Mouse (Mus musculus) hindbrain, postnatal 0 days (tissue): ENCODE measurements at regions not wholly inside any gene's neighbourhood (a gene's known extent, or its start where the extent isn't known, plus 50 kb on each side); places are given as distances from the start of the nearest gene placed in this dataset.

Experiments
- ATAC-seq: fragments of 200-750 bp; cut with Nextera tagmentation; 2 replicates; pipeline ENCODE4 v1.8.0; 2017; ENCODE audit warnings: mild to moderate bottlenecking, moderate TSS enrichment, moderate library complexity
- DNase-seq: peaks from one replicate; pipeline ENCODE4 v3.0.0-alpha.2; 2015; ENCODE audit warnings: low spot score
- H3K27ac ChIP-seq: fragments of 300-500 bp; sonication (generic); 2 replicates; pipeline ENCODE4 v1.5.1; 2014; ENCODE audit warnings: mild to moderate bottlenecking
- H3K27me3 ChIP-seq: fragments of 300-500 bp; sonication (generic); 2 replicates; pipeline ENCODE4 v1.6.1; 2014; ENCODE audit warnings: low read length, mixed read lengths; ENCODE audit not compliant: insufficient read depth
- H3K36me3 ChIP-seq: fragments of 300-500 bp; sonication (generic); 2 replicates; pipeline ENCODE4 v1.6.1; 2014; ENCODE audit warnings: low read length, mixed read lengths; ENCODE audit not compliant: insufficient read depth
- H3K4me1 ChIP-seq: fragments of 300-500 bp; sonication (generic); 2 replicates; pipeline ENCODE4 v1.6.1; 2014; ENCODE audit warnings: antibody characterized with exemption, low read length, mixed read lengths; ENCODE audit not compliant: insufficient read depth
- H3K4me2 ChIP-seq: fragments of 300-500 bp; sonication (generic); 2 replicates; pipeline ENCODE4 v1.6.1; 2014; ENCODE audit warnings: low read depth, mild to moderate bottlenecking, low read length, moderate library complexity, mixed read lengths
- H3K4me3 ChIP-seq: fragments of 300-500 bp; sonication (generic); 2 replicates; pipeline ENCODE4 v1.5.1; 2014; ENCODE audit warnings: low read length
- H3K9ac ChIP-seq: fragments of 300-500 bp; sonication (generic); replicated peaks from 2 replicates; pipeline ENCODE4 v1.6.1; 2014; ENCODE audit warnings: mild to moderate bottlenecking, low read length, moderate library complexity, mixed read lengths
- H3K9me3 ChIP-seq: fragments of 300-500 bp; sonication (generic); 2 replicates; pipeline ENCODE4 v1.6.1; 2016; ENCODE audit warnings: low read length, mixed read lengths
- CTCF ChIP-seq: IDR thresholded peaks from 2 replicates; pipeline ENCODE4 v1.5.1; 2016; ENCODE audit warnings: antibody characterized with exemption, control low read depth, low read depth
- WGBS: fragments of 180-500 bp; shearing (Covaris S2); extraction: QIAGEN DNeasy Blood & Tissue Kit; methylation state at CpG from one replicate; pipeline ENCODE4 v1.1.7; 2014; 5-methylcytosine and 5-hydroxymethylcytosine counted together

DNA sequence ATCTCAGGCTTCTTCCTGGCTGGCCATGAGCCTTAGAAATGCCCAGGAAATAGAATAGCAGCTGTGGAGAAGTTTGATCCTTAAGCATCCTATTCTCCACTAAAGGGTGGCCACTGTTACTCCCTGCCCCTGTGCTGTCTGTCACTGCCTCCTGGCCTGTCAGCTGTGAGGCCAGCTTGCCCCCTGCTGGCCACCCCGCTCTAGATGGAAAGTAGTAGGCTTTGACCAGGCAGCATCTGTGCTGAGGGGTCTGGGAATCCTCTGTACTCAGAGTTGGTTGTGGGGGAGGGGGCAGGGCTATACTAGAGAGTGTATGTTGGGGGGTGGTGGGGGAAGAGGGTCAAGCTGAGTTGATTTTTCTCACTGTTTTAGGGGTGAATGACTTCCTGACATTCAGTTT is 821.2 kb downstream of the Gm9195 start:
- Histone ChIP-seq H3K27me3 (no peaks in the 10 kb centered on the region), H3K4me2 (no peak overlapping the region), H3K27ac (no peak overlapping the region), H3K36me3 (no peaks in the 10 kb centered on the region), H3K4me3 (no peak overlapping the region), H3K9ac (no peak overlapping the region), H3K4me1 (no peaks in the 10 kb centered on the region), H3K9me3 (no peaks in the 10 kb centered on the region)
- DNase-seq (peak; percentile 79), ATAC-seq (peak; percentile 86)
- TF ChIP-seq CTCF: peak; percentile 84
- WGBS: 15% methylated on average over 1 of the region's 1 CpGs

DNA sequence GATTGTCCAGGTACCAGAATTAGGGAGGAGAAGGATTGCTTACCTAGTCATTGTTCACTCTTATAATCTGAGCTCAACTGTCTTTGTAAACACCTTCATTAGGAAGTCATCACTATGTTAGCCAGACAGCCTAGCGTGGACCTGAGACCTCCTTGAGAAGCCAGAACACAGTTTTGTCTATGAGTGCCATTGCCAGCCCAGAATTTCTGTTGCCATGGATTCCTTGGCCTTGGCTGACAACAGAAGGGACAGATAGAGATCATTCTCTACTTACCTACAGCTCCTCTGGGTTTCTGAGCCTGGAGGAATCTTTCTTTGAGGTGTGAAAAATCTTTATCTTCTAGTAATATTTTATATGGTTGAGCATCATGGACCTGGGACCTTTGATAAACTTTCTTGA is 825.0 kb downstream of the Gm9195 start:
- H3K4me2 ChIP-seq: no peak overlapping the region
- DNase-seq: no peak
- TF ChIP-seq CTCF: no peak
- no peaks in the 10 kb centered on the region for H3K36me3 ChIP-seq
- no peak for ATAC-seq
- no peaks in the 10 kb centered on the region for H3K27me3 ChIP-seq
- no peak overlapping the region for H3K9ac ChIP-seq
- H3K4me1 ChIP-seq: no peaks in the 10 kb centered on the region
- no peaks in the 10 kb centered on the region for H3K9me3 ChIP-seq
- 88% methylated on average over 1 of the region's 1 CpGs for WGBS
- H3K4me3 ChIP-seq: no peak overlapping the region
- H3K27ac ChIP-seq: no peak overlapping the region

DNA sequence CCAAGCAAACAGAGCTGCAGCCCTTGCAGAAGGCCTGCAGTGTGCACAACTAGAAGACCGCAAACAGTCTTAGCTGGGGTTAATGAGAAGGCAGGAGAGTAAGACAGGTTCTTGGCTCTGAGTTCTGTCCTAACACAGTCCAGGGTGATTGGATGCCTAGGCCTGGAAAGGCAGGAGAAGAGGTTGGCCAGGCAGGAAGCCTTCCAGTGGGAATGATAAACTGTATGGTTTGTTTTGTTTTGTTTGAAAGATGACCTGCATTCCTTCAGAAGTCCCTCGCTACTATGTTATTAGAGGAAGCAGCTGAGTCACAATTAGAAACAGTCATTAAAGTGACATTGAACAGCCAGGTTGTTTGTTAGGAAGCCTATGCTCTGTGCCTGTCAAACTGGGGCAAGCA is 831.5 kb downstream of the Gm9195 start:
- no peak overlapping the region for H3K4me3 ChIP-seq
- ATAC-seq: no peak
- no peaks in the 10 kb centered on the region for H3K36me3 ChIP-seq
- no peak for TF ChIP-seq CTCF
- H3K9ac ChIP-seq: no peak overlapping the region
- H3K4me2 ChIP-seq: no peak overlapping the region
- H3K9me3 ChIP-seq: no peaks in the 10 kb centered on the region
- H3K27ac ChIP-seq: no peak overlapping the region
- WGBS: 61% methylated on average over 2 of the region's 2 CpGs
- no peaks in the 10 kb centered on the region for H3K27me3 ChIP-seq
- no peak for DNase-seq
- no peaks in the 10 kb centered on the region for H3K4me1 ChIP-seq

DNA sequence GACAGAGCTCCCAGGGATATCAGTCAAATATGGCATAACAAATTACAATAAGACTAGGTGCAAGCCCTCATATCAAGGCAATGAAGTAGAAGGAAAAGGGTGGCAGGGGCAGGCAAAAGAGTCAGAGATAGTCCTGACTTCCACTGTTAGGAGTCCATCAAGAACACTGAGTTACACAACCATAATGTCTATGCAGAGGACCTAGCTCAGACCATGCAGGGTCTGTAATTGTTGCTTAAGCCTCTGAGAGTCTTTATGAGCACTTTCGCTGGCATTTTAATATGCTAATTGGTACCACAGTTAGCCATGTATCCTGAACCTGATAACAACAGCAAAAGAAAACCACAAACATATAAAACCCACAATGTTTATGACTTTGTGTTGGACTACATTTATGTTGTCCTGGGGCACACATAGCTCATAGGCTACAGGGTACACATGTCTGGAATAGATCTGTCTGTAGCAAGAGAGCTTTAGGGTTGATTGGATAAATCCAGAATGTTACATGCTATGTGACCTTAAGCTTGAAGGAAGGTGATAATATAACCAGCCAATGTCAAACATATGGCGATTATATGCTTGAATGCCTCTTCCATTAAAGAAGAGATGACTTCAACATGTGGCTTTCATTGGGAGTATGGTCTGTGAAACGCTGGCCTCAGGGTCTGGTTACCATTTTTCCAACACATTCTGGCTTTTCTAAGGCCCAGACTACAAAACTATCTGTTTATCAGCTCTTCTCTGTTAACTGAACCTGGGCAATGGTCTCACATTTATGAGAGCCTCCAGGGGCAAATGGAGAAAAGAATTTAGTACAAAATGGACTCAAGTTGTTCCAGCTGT is 836.6 kb downstream of the Gm9195 start:
- H3K4me3 ChIP-seq: no peak overlapping the region
- H3K9me3 ChIP-seq: no peaks in the 10 kb centered on the region
- H3K27me3 ChIP-seq: no peaks in the 10 kb centered on the region
- H3K4me1 ChIP-seq: no peaks in the 10 kb centered on the region
- H3K9ac ChIP-seq: no peak overlapping the region
- H3K27ac ChIP-seq: no peak overlapping the region
- WGBS: 71% methylated on average over 3 of the region's 3 CpGs
- no peak for TF ChIP-seq CTCF
- DNase-seq (no peak), ATAC-seq (no peak)
- H3K36me3 ChIP-seq: no peaks in the 10 kb centered on the region
- no peak overlapping the region for H3K4me2 ChIP-seq

DNA sequence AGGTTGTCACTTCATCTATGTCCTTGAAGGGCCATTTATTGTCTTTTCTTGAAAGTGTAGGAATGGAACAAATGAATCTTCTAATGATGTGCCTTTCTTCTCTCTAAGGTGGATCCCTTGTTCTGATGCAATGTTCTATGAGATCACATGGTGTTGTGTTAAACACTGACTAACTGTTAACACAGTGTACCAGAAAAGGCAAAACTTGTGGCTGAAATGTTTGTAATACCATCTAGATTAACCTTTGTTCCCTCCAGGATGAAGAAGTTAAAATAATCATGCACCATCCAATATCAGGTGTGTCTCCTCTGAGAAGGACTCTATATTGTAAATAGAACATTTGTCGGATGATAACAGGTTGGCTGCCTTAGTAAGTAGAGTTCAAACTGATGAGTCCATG is 849.1 kb downstream of the Gm9195 start:
- Histone ChIP-seq H3K4me3 (no peak overlapping the region), H3K4me2 (no peak overlapping the region), H3K36me3 (no peaks in the 10 kb centered on the region), H3K4me1 (no peaks in the 10 kb centered on the region), H3K9ac (no peak overlapping the region), H3K27me3 (no peaks in the 10 kb centered on the region), H3K27ac (no peak overlapping the region), H3K9me3 (no peaks in the 10 kb centered on the region)
- DNase-seq (no peak), ATAC-seq (no peak)
- WGBS: 96% methylated on average over 1 of the region's 1 CpGs
- no peak for TF ChIP-seq CTCF

DNA sequence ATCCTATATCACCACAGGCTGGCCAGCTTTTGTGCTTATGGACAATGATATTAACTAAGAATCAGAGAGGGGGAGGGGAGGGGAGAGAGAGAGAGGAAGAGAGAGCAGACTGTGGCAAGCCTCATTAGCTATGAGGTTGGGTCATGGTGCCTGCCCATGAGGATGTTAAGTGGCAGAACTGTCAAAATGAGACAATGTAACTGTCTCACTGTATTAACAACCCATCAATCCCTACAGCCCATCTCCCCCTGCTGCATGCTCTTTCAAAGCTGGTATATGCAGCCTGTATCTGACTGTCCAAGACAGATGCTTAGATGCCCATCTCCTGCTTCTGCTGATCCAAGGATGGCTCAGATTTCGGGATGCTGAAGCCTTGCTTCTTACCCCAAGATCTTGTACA is 852.6 kb downstream of the Gm9195 start:
- Histone ChIP-seq H3K4me2 (no peak overlapping the region), H3K27ac (no peak overlapping the region), H3K9me3 (no peaks in the 10 kb centered on the region), H3K9ac (no peak overlapping the region), H3K27me3 (no peaks in the 10 kb centered on the region), H3K4me3 (no peak overlapping the region), H3K4me1 (no peaks in the 10 kb centered on the region), H3K36me3 (no peaks in the 10 kb centered on the region)
- DNase-seq (no peak), ATAC-seq (no peak)
- WGBS: 77% methylated on average over 1 of the region's 1 CpGs
- TF ChIP-seq CTCF: no peak

DNA sequence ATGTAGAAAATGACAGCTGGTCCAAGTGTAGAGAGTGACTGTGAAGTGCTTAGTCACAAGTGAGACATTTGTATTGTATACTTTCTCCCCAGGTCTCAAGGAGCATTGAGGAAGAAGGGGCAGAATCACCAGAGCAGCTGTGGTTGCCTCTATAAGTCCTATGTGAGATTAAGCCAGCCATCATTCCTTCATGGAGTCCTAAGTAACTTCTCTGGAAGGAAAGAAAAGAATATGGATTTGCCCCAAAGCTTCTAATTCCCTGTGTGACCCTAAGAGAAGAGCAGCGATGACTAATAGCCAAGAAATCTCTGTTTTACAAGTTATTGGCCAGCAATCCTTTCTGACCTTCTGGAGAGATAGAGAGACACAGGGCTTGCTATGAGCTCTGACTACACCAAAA is 856.5 kb downstream of the Gm9195 start:
- Histone ChIP-seq H3K4me2 (no peak overlapping the region), H3K9ac (no peak overlapping the region), H3K36me3 (no peaks in the 10 kb centered on the region), H3K27me3 (no peaks in the 10 kb centered on the region), H3K27ac (no peak overlapping the region), H3K9me3 (no peaks in the 10 kb centered on the region), H3K4me1 (no peaks in the 10 kb centered on the region), H3K4me3 (no peak overlapping the region)
- 85% methylated on average over 1 of the region's 1 CpGs for WGBS
- no peak for TF ChIP-seq CTCF
- DNase-seq (no peak), ATAC-seq (no peak)
